Mouse (Mus musculus) hindbrain, embryonic 11.5 days (tissue): ENCODE data around the gene Lyl1. TPM values are rescaled to one million over a fixed set of nuclear protein-coding genes. Genes with fewer than 3 reads are reported as not detected.

ENCODE experiments used
- ATAC-seq: fragments of 200-750 bp; cut with Nextera tagmentation; 2 replicates; pipeline ENCODE4 v1.8.0; 2017; ENCODE audit warnings: mild to moderate bottlenecking, moderate TSS enrichment, moderate library complexity; ENCODE audit not compliant: low FRiP score
- DNase-seq: peaks from one replicate; pipeline ENCODE4 v3.0.0-alpha.2; 2015; ENCODE audit warnings: low spot score
- H3K27ac ChIP-seq: fragments of 300-500 bp; sonication (generic); 2 replicates; pipeline ENCODE4 v1.5.1; 2014; ENCODE audit warnings: mild to moderate bottlenecking, low read depth, low read length
- H3K27me3 ChIP-seq: fragments of 300-500 bp; sonication (generic); 2 replicates; pipeline ENCODE4 v1.6.1; 2014; ENCODE audit warnings: mild to moderate bottlenecking, low read length, moderate library complexity, mixed read lengths; ENCODE audit not compliant: control insufficient read depth, insufficient read depth
- H3K36me3 ChIP-seq: fragments of 300-500 bp; sonication (generic); 2 replicates; pipeline ENCODE4 v1.6.1; 2014; ENCODE audit warnings: mild to moderate bottlenecking, low read length, moderate library complexity, mixed read lengths; ENCODE audit not compliant: control insufficient read depth, insufficient read depth
- H3K4me1 ChIP-seq: fragments of 300-500 bp; sonication (generic); replicated peaks from 2 replicates; pipeline ENCODE4 v1.6.1; 2014; ENCODE audit warnings: low read length, mixed read lengths; ENCODE audit not compliant: control insufficient read depth, insufficient read depth
- H3K4me2 ChIP-seq: fragments of 300-500 bp; sonication (generic); replicated peaks from 2 replicates; pipeline ENCODE4 v1.6.1; 2014; ENCODE audit warnings: mild to moderate bottlenecking, low read depth, low read length
- H3K4me3 ChIP-seq: fragments of 300-500 bp; sonication (generic); 2 replicates; pipeline ENCODE4 v1.5.1; 2014; ENCODE audit warnings: low read depth, low read length
- H3K9ac ChIP-seq: fragments of 300-500 bp; sonication (generic); 2 replicates; pipeline ENCODE4 v1.6.1; 2014; ENCODE audit warnings: low read depth, low read length
- H3K9me3 ChIP-seq: fragments of 300-500 bp; sonication (generic); 2 replicates; pipeline ENCODE4 v1.6.1; 2016; ENCODE audit warnings: low read length; ENCODE audit not compliant: control insufficient read depth
- WGBS: fragments of 180-500 bp; shearing (Covaris S2); extraction: QIAGEN DNeasy Blood & Tissue Kit; methylation state at CpG from one replicate; pipeline ENCODE4 v1.1.7; 2014; 5-methylcytosine and 5-hydroxymethylcytosine counted together
- polyA plus RNA-seq: library from polyadenylated mRNA; unstranded; fragments of >200 nt; fragmentation: Nextera tagmentation; extraction: Ambion mirVana; gene quantifications from 2 replicates; pipeline ENCODE4 v1.2.1, GENCODE M21; 2014

The Lyl1 gene
- polyA plus RNA-seq, 1 experiment from 2014 or later, result 5.4 TPM

DNA sequence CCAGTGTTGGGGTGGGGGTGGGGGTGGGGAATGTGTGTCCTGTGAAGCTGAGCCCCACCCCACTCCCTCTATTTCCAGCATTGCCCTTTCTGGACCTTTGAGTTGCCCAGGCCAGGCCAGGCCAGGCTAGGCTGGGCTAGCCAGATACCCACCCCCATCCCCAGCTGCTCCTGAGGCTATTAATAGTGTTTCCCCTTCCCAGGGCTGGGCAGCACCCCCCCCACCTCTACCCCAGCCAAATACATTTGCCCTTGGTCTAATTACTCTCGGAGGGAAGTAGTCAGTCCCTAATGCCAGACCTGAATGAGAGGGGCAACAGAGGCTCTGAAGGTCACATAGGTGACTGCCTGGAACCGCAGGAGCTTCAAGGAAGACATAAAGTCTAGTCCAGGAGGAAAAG lies 34.3 kb downstream of the Lyl1 start:
- no peak overlapping the region for H3K9ac ChIP-seq
- H3K4me2 ChIP-seq, result no peak overlapping the region
- H3K36me3 ChIP-seq, result no peaks in the 10 kb centered on the region
- DNase-seq (no peak), ATAC-seq (no peak)
- 54% methylated on average over 2 of the region's 2 CpGs for WGBS
- peaks cover 76% of the 10 kb centered on the region for H3K27me3 ChIP-seq
- H3K4me3 ChIP-seq, result no peak overlapping the region
- H3K4me1 ChIP-seq, result peaks cover 18% of the 10 kb centered on the region
- no peak overlapping the region for H3K27ac ChIP-seq
- H3K9me3 ChIP-seq, result no peaks in the 10 kb centered on the region

DNA sequence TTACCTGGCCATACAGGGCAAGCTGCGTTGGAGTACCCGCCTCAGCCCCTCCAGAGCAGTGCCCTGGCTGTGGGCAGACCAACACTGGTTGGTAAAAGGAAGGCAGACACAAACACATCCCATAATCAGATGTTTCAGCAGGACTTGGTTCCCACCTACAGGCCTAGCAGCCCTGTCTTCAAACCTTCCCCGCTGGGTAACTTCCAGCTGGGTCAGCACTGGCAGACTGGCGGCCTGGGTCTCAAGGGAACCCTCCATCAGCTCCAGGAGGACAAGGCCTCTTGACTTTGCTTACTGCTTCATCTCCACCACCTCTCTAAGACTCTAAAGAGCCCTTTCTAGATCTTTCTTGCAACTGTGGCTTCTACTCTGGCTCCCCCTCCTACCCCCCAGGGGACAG lies 35.3 kb downstream of the Lyl1 start:
- no peaks in the 10 kb centered on the region for H3K9me3 ChIP-seq
- peaks cover 12% of the 10 kb centered on the region for H3K4me1 ChIP-seq
- H3K9ac ChIP-seq, result no peak overlapping the region
- 65% methylated on average over 4 of the region's 4 CpGs for WGBS
- peaks cover 83% of the 10 kb centered on the region for H3K27me3 ChIP-seq
- no peak overlapping the region for H3K4me2 ChIP-seq
- no peaks in the 10 kb centered on the region for H3K36me3 ChIP-seq
- no peak overlapping the region for H3K4me3 ChIP-seq
- ATAC-seq (no peak), DNase-seq (no peak)
- no peak overlapping the region for H3K27ac ChIP-seq

DNA sequence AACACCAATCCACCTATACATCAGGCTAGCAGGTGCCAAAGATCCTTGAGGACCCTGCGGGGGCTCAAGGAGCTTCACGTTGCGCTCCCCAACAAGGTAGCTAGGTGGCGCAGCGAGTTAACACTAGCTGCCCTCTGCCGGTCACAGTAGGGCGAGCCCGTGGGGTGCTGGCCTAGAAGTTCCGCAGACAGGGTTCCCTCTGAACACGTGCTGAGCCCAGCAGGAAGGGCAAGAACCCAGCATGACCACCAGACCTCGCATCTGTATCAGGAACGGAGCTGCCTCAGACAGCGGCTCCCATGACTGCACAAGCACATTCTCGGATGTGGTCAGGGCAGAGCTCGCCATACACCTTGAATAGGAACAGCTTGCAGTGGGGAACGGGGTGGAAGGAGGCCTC lies 36.4 kb downstream of the Lyl1 start:
- peaks cover 92% of the 10 kb centered on the region for H3K27me3 ChIP-seq
- H3K4me3 ChIP-seq, result no peak overlapping the region
- H3K9ac ChIP-seq, result no peak overlapping the region
- H3K4me1 ChIP-seq, result peaks cover 16% of the 10 kb centered on the region
- DNase-seq, result peak; percentile 88
- H3K9me3 ChIP-seq, result no peaks in the 10 kb centered on the region
- WGBS, result 0% methylated on average over 16 of the region's 16 CpGs
- no peak overlapping the region for H3K27ac ChIP-seq
- H3K36me3 ChIP-seq, result no peaks in the 10 kb centered on the region
- H3K4me2 ChIP-seq, result 0 out of 2 replicates have a peak overlapping the region, but pooled peaks have one; percentile 8
- peak; percentile 45; the same call in 1 of the 2 replicates for ATAC-seq

DNA sequence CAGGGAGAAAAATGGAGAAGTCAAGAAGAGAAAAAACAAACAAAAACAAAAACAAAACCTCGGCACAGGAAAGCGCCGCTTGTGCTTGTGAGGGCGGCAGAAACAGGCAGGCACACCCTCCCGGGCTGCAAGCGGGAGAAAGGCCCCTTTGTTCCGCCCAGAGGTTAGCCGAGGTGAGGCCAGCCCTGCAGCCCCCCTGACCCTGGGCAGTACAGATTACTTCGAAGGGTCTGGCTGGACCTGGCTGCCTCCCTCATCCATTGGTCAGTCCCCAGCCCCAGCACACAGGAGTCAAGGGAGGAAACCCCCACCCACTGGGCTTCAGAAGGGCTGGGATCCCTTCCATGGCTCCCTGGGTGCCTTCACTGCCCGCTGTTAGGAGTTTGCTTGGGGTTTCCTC lies 37.0 kb downstream of the Lyl1 start:
- no peak overlapping the region for H3K27ac ChIP-seq
- DNase-seq (no peak), ATAC-seq (no peak)
- H3K9me3 ChIP-seq, result no peaks in the 10 kb centered on the region
- peaks cover 97% of the 10 kb centered on the region for H3K27me3 ChIP-seq
- 0 out of 2 replicates have a peak overlapping the region, but pooled peaks have one; percentile 12 for H3K9ac ChIP-seq
- 1% methylated on average over 10 of the region's 10 CpGs for WGBS
- H3K4me2 ChIP-seq, result no peak overlapping the region
- no peak overlapping the region for H3K4me3 ChIP-seq
- peaks cover 21% of the 10 kb centered on the region for H3K4me1 ChIP-seq
- H3K36me3 ChIP-seq, result no peaks in the 10 kb centered on the region

DNA sequence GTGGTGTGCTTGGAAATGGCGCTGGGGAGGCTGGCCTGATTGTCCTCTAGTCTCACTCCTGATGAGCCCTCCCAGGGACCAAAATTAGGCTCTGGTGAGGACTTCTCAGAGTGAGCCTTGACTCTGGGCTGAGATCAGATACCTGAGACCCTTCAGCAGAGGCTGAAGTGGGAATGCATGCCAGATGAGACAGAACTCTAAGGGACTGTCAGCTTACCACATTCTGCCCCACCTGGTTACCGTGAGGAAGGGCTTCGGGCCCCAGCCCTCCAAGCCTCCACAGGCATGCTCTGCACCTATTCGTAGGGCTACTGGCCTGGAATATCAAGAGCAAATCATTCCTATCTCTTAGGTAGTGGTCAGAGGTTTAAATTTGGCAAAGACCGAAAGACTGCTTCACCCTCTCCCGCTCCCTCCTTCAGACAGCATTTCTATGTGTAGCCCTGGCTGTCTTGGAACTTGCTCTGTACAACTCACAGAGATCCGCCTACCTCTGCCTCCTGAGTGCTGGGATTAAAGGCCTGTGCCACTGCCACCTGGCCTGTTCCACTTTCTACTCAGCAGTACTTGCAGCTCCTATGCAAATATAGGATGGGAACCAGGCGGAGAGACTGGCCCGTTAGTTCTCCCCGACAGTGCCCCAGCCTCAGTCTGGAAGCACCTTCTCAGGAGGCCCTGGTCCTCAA lies 37.6 kb downstream of the Lyl1 start:
- Histone ChIP-seq H3K27ac (no peak overlapping the region), H3K9ac (no peak overlapping the region), H3K9me3 (no peaks in the 10 kb centered on the region), H3K4me1 (peaks cover 26% of the 10 kb centered on the region), H3K27me3 (peaks cover 97% of the 10 kb centered on the region), H3K36me3 (no peaks in the 10 kb centered on the region), H3K4me2 (no peak overlapping the region), H3K4me3 (no peak overlapping the region)
- ATAC-seq (no peak), DNase-seq (no peak)
- WGBS, result 32% methylated on average over 10 of the region's 10 CpGs

DNA sequence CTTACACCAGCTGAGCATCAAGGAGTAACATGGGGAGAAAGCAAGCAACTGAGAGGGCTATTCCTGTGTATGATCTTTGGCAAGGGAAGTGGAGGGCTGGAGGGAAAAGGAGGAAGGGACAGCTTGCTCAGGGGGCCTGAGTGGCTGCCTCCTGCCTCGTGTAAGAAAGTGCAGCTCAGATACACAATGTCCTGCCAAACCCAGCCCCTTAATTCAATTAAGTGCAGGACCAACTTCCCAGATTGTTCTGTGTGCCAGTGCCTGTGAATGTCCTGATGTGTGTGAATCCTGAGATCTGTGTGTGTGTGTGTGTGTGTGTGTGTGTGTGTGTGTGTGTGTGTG lies 38.1 kb downstream of the Lyl1 start:
- H3K27me3 ChIP-seq, result peaks cover 98% of the 10 kb centered on the region
- H3K36me3 ChIP-seq, result no peaks in the 10 kb centered on the region
- peaks cover 29% of the 10 kb centered on the region for H3K4me1 ChIP-seq
- no peaks in the 10 kb centered on the region for H3K9me3 ChIP-seq
- WGBS, result 0% methylated on average over 1 of the region's 1 CpGs
- no peak for ATAC-seq
- no peak for DNase-seq
- no peak overlapping the region for H3K4me2 ChIP-seq
- H3K9ac ChIP-seq, result no peak overlapping the region
- H3K4me3 ChIP-seq, result no peak overlapping the region
- no peak overlapping the region for H3K27ac ChIP-seq

DNA sequence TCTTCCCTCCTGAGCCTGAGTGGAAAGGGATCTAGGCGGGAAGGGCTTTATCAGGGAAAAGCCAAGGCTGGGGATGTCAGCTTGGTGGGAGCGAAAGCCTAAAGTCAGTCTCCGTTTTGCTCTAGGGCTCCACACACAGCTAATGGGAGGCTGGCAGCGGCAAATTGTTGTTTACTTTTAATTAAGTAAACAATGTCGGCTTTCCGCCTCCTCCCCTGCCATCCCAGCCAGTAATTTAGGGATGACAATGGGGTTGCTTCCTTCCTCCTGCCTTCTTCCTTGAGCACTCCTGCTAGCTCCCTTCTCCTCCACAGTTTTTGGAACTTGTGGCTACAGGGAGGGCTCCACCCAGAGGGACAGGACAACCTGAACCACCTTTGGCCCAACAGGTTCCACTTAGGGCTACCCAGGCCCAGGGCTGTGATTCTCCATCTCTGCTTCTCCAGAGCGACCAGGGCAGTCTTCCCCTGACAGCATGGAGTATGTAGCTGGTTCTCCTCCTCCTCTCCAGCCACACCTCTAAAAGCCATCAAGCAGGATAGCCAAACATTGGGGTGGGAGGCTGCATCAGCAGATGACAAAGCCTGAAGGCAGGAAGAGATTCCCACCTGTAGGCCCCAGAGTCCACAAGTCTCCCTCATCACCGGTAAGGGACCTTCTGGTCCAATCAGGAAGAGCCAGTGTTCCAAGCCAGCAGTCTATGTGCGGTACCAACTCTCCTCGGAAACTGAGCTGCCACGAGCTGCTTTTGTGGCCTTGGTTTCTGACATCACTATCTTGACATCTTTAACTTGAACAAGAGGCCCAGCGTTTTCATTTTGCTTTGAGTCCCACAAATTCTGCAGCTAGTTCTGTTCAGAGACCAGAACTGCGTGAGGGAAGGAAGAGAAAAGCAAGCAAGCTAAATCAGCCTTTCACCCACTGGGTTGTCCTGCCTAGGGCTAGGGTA lies 39.9 kb downstream of the Lyl1 start:
- no peak overlapping the region for H3K4me3 ChIP-seq
- H3K27me3 ChIP-seq, result peaks cover 97% of the 10 kb centered on the region
- 20% methylated on average over 13 of the region's 13 CpGs for WGBS
- ATAC-seq, result no peak
- H3K9me3 ChIP-seq, result no peaks in the 10 kb centered on the region
- H3K36me3 ChIP-seq, result no peaks in the 10 kb centered on the region
- H3K9ac ChIP-seq, result no peak overlapping the region
- no peak overlapping the region for H3K27ac ChIP-seq
- H3K4me1 ChIP-seq, result peaks cover 39% of the 10 kb centered on the region
- H3K4me2 ChIP-seq, result no peak overlapping the region
- DNase-seq, result no peak

DNA sequence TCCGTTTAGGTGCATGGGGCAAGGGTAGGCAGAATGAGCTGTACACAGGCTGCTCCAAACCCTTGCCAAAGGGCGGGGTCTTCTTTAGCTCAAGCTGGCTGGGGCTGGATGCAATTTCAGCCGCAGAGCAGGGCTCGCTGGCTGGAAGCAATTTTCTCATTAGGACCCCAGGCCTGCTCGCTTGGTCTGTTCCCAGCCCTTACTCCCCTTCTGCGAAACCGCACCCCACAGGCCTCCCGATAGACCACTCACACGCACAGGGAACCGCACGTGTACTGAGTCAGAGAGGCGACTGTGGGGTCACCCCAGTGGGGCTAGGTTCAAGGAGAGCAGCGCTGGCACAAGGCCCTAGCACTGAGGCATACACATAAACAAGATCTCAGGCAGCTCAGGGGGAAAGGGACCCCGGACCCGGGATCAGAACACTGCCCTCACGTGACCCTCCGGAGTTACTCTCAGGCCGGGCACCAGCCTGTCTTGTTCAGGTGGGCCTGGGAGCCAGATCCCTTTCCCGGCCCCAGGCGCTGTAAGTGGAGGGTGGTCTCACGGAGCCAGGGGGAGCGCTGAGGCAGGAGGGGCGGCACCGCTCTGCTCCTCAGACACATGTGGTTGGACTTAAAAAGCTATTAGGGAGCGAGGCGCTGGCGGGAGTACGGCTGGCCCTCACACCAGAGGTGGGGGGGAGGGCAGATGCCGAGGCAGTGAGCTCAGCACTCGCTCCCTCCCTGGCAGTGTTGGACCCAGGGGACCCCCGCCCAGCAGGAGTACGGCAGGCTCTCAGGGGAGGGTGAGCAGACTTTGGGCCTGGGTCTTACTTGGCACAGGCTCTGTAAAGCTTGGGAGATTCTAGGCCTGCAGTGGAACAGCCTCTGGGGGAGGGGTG lies 41.2 kb downstream of the Lyl1 start:
- Histone ChIP-seq H3K9me3 (no peaks in the 10 kb centered on the region), H3K4me3 (no peak overlapping the region), H3K27me3 (peaks cover 97% of the 10 kb centered on the region), H3K36me3 (no peaks in the 10 kb centered on the region), H3K4me2 (peak overlapping the region; percentile 11; the same call in 1 of the 2 replicates), H3K4me1 (peaks cover 39% of the 10 kb centered on the region), H3K9ac (peak overlapping the region; percentile 34; the same call in 1 of the 2 replicates), H3K27ac (peak overlapping the region; percentile 65)
- ATAC-seq, result peak; percentile 50
- 2% methylated on average over 32 of the region's 32 CpGs for WGBS
- peak; percentile 64 for DNase-seq
